Mouse (Mus musculus) gastrocnemius, adult 8-10 months (tissue): Measurements from ENCODE around the gene Psen2. TPM values are rescaled to one million over a fixed set of nuclear protein-coding genes. Genes with fewer than 3 reads are reported as not detected.

Source experiments
- DNase-seq, 2 experiments: peaks; one replicate each; pipeline ENCODE4 v3.0.0; 2022; ENCODE audit warnings: low spot score in 2 of 2
- total RNA-seq, 4 experiments: library from RNA; stranded (reverse); gene quantifications; 2 replicates each; pipeline ENCODE4 v1.2.4; 2022

The Psen2 gene
- total RNA-seq, 4 experiments from 2014 or later: 7.2 to 8.1 (median 7.8) TPM

- DNase-seq: no peak
Observed at GRCm38 (mm10) chr1:180178340-180178739, 84.9 kb downstream of the Psen2 start.

Other genes starting within 250 kb of the Psen2 start
- 1,000 to 10,000 TPM in 2 of 4 experiments, 100 to 1,000 TPM in 2; 819 to 1,131 (median 992) TPM for gene Coq8a, start 63.8 kb downstream of the Psen2 start, total RNA-seq
- 10 to 100 TPM; 11.9 to 15.9 (median 13.6) TPM for gene Itpkb, start 67.0 kb upstream of the Psen2 start, total RNA-seq
- under 1 TPM; 0.12 to 0.75 (median 0.56) TPM for gene Stum, start 220.1 kb upstream of the Psen2 start, total RNA-seq